Mouse (Mus musculus) heart, embryonic 14.5 days (tissue): ENCODE data around the gene Olfr115. TPM values are rescaled to one million over a fixed set of nuclear protein-coding genes. Genes with fewer than 3 reads are reported as not detected.

ENCODE experiments used
- ATAC-seq: fragments of 200-750 bp; cut with Nextera tagmentation; 2 replicates; pipeline ENCODE4 v1.8.0; 2017; ENCODE audit warnings: low read depth, moderate TSS enrichment; ENCODE audit not compliant: insufficient number of reproducible peaks, insufficient read depth, low FRiP score
- H3K27ac ChIP-seq, 2 experiments: fragments of 200-500 bp in 1 of 2; fragments of 300-500 bp in 1 of 2; sonication (generic) in 1 of 2; replicated peaks in 1 of 2; 2 replicates each; pipeline ENCODE4 v1.5.1; 2012 to 2014; ENCODE audit warnings: low read depth in 2 of 2, low read length in 2 of 2, control low read depth in 1 of 2, mild to moderate bottlenecking in 1 of 2, mixed read lengths in 1 of 2; ENCODE audit not compliant: control insufficient read depth in 1 of 2, insufficient read depth in 1 of 2
- H3K27me3 ChIP-seq: fragments of 300-500 bp; sonication (generic); 2 replicates; pipeline ENCODE4 v1.6.1; 2014; ENCODE audit warnings: mild to moderate bottlenecking, low read length, control low read depth; ENCODE audit not compliant: control insufficient read depth, insufficient read depth
- H3K36me3 ChIP-seq: fragments of 300-500 bp; sonication (generic); 2 replicates; pipeline ENCODE4 v1.6.1; 2014; ENCODE audit warnings: mild to moderate bottlenecking, control low read depth, low read length, mixed read lengths; ENCODE audit not compliant: control insufficient read depth, insufficient read depth
- H3K4me1 ChIP-seq, 2 experiments: fragments of 200-500 bp in 1 of 2; fragments of 300-500 bp in 1 of 2; sonication (generic) in 1 of 2; 2 replicates each; pipeline ENCODE4 v1.6.1; 2012 to 2014; ENCODE audit warnings: low read length in 2 of 2, control low read depth in 1 of 2, mixed read lengths in 1 of 2; ENCODE audit not compliant: control insufficient read depth in 2 of 2, insufficient read depth in 2 of 2
- H3K4me2 ChIP-seq: fragments of 300-500 bp; sonication (generic); 2 replicates; pipeline ENCODE4 v1.6.1; 2014; ENCODE audit warnings: mild to moderate bottlenecking, low read length
- H3K4me3 ChIP-seq, 2 experiments: fragments of 200-500 bp in 1 of 2; fragments of 300-500 bp in 1 of 2; sonication (generic) in 1 of 2; 2 replicates each; pipeline ENCODE4 v1.5.1; 2012 to 2014; ENCODE audit warnings: low read length in 2 of 2, mild to moderate bottlenecking in 2 of 2, control low read depth in 1 of 2, low read depth in 1 of 2, moderate library complexity in 1 of 2; ENCODE audit not compliant: control insufficient read depth in 1 of 2, insufficient read depth in 1 of 2
- H3K9ac ChIP-seq: fragments of 300-500 bp; sonication (generic); 2 replicates; pipeline ENCODE4 v1.6.1; 2014; ENCODE audit warnings: mild to moderate bottlenecking, low read length
- H3K9me3 ChIP-seq: fragments of 300-500 bp; sonication (generic); 2 replicates; pipeline ENCODE4 v1.6.1; 2016; ENCODE audit warnings: low read length, control low read depth; ENCODE audit not compliant: control insufficient read depth
- WGBS: fragments of 180-500 bp; shearing (Covaris S2); extraction: QIAGEN DNeasy Blood & Tissue Kit; methylation state at CpG from one replicate; pipeline ENCODE4 v1.1.7; 2014; 5-methylcytosine and 5-hydroxymethylcytosine counted together
- polyA plus RNA-seq: library from polyadenylated mRNA; unstranded; fragments of >200 nt; fragmentation: Nextera tagmentation; extraction: Ambion mirVana; gene quantifications from 2 replicates; pipeline ENCODE4 v1.2.1, GENCODE M21; 2014

The Olfr115 gene
- not detected in 2 replicates for polyA plus RNA-seq

GRCm38 (mm10) chr17:37627009-37627408, at the start of gene Olfr115, which contains the start of gene Olfr116:
TSS of gene Olfr115 (minus strand) at chr17:37627109.
TSS of gene Olfr116 (minus strand) at chr17:37627199.
- H3K9ac ChIP-seq = no peak within 1 kb of the TSS
- no peaks in the 10 kb centered on the region for H3K27me3 ChIP-seq
- no peak within 1 kb of the TSS for H3K4me3 ChIP-seq
- no peak within 1 kb of the TSS for H3K4me2 ChIP-seq
- no peaks in the 10 kb centered on the region for H3K36me3 ChIP-seq
- peaks cover 4% of the 10 kb centered on the region; the same call in 1 of the 2 replicates for H3K9me3 ChIP-seq
- no peaks in the 10 kb centered on the region for H3K4me1 ChIP-seq
- WGBS = 74% methylated on average over 2 of the region's 2 CpGs
- H3K27ac ChIP-seq = no peak within 1 kb of the TSS
- no peak for ATAC-seq

- H3K9ac ChIP-seq = no peak within 1 kb of the TSS
- H3K36me3 ChIP-seq = no peaks in the 10 kb centered on the region
- no peaks in the 10 kb centered on the region for H3K27me3 ChIP-seq
- H3K4me3 ChIP-seq = no peak within 1 kb of the TSS
- no peaks in the 10 kb centered on the region for H3K4me1 ChIP-seq
- no peak within 1 kb of the TSS for H3K4me2 ChIP-seq
- no peaks in the 10 kb centered on the region for H3K9me3 ChIP-seq
- ATAC-seq = no peak
- whole genome bisulfite sequencing = 40% methylated on average over 2 of the region's 2 CpGs
- no peak within 1 kb of the TSS for H3K27ac ChIP-seq
These were observed 39.8 kb upstream of the Olfr115 start, which contains the start of gene Olfr118 for GRCm38 (mm10) chr17:37666688-37667087. TSS of gene Olfr118 (plus strand) at chr17:37666988.

- no peaks in the 10 kb centered on the region for H3K36me3 ChIP-seq
- H3K9ac ChIP-seq = no peak within 1 kb of the TSS
- ATAC-seq = no peak
- H3K9me3 ChIP-seq = no peaks in the 10 kb centered on the region
- 36% methylated on average over 1 of the region's 1 CpGs for WGBS
- no peak within 1 kb of the TSS for H3K4me3 ChIP-seq
- no peak within 1 kb of the TSS for H3K27ac ChIP-seq
- no peak within 1 kb of the TSS for H3K4me2 ChIP-seq
- no peaks in the 10 kb centered on the region for H3K27me3 ChIP-seq
- H3K4me1 ChIP-seq = no peaks in the 10 kb centered on the region
These were observed 36.8 kb upstream of the Olfr115 start, which contains the start of gene Olfr117 for GRCm38 (mm10) chr17:37663682-37664081. TSS of gene Olfr117 (minus strand) at chr17:37663782.

GRCm38 (mm10) chr17:37592643-37593042, 34.3 kb downstream of the Olfr115 start, which contains the start of gene Olfr114:
TSS of gene Olfr114 (minus strand) at chr17:37592743.
- no peaks in the 10 kb centered on the region for H3K27me3 ChIP-seq
- no peak within 1 kb of the TSS for H3K9ac ChIP-seq
- H3K27ac ChIP-seq = no peak within 1 kb of the TSS
- H3K4me1 ChIP-seq = no peaks in the 10 kb centered on the region
- no peak for ATAC-seq
- H3K4me2 ChIP-seq = no peak within 1 kb of the TSS
- H3K4me3 ChIP-seq = no peak within 1 kb of the TSS
- no peaks in the 10 kb centered on the region for H3K36me3 ChIP-seq
- 0 out of 2 replicates have a peak, but pooled peaks cover 5% of the 10 kb centered on the region for H3K9me3 ChIP-seq

GRCm38 (mm10) chr17:37577563-37577962, 49.3 kb downstream of the Olfr115 start, which contains the start of gene Olfr113:
TSS of gene Olfr113 (minus strand) at chr17:37577663.
- no peak within 1 kb of the TSS for H3K4me2 ChIP-seq
- no peaks in the 10 kb centered on the region for H3K36me3 ChIP-seq
- ATAC-seq = no peak
- H3K27me3 ChIP-seq = no peaks in the 10 kb centered on the region
- H3K4me3 ChIP-seq = no peak within 1 kb of the TSS
- H3K9me3 ChIP-seq = no peaks in the 10 kb centered on the region
- H3K9ac ChIP-seq = no peak within 1 kb of the TSS
- H3K4me1 ChIP-seq = no peaks in the 10 kb centered on the region
- no peak within 1 kb of the TSS for H3K27ac ChIP-seq

GRCm38 (mm10) chr17:37569351-37569750, 57.6 kb downstream of the Olfr115 start, which contains the start of gene Olfr112:
TSS of gene Olfr112 (minus strand) at chr17:37569451.
- Histone ChIP-seq H3K9me3 (no peaks in the 10 kb centered on the region), H3K36me3 (no peaks in the 10 kb centered on the region), H3K9ac (no peak within 1 kb of the TSS), H3K27me3 (no peaks in the 10 kb centered on the region), H3K4me3 (no peak within 1 kb of the TSS), H3K4me2 (no peak within 1 kb of the TSS), H3K4me1 (no peaks in the 10 kb centered on the region), H3K27ac (no peak within 1 kb of the TSS)
- ATAC-seq = no peak

Other genes with a start within 250 kb of the Olfr115 start
- not detected in 2 replicates for gene Olfr105-ps, start 248.1 kb downstream of the Olfr115 start, polyA plus RNA-seq
- gene Olfr106-ps, start 236.7 kb downstream of the Olfr115 start, polyA plus RNA-seq = not detected in 2 replicates
- not detected in 2 replicates for gene Olfr107, start 227.9 kb downstream of the Olfr115 start, polyA plus RNA-seq
- not detected in 2 replicates for gene Olfr108, start 181.6 kb downstream of the Olfr115 start, polyA plus RNA-seq
- gene Olfr109, start 168.2 kb downstream of the Olfr115 start, polyA plus RNA-seq = not detected in 2 replicates
- not detected in 2 replicates for gene H2-M2, start 143.6 kb downstream of the Olfr115 start, polyA plus RNA-seq
- gene Olfr110, start 134.6 kb downstream of the Olfr115 start, polyA plus RNA-seq = not detected in 2 replicates
- 0.08 TPM in 1 of 2 replicates, not detected in the other for gene Olfr111, start 119.1 kb downstream of the Olfr115 start, polyA plus RNA-seq
- not detected in 2 replicates for gene Olfr112, start 57.7 kb downstream of the Olfr115 start, polyA plus RNA-seq
- gene Olfr113, start 49.4 kb downstream of the Olfr115 start, polyA plus RNA-seq = not detected in 2 replicates
- not detected in 2 replicates for gene Olfr114, start 34.4 kb downstream of the Olfr115 start, polyA plus RNA-seq
- gene Olfr116, start 90 bp upstream of the Olfr115 start, polyA plus RNA-seq = not detected in 2 replicates
- not detected in 2 replicates for gene Olfr117, start 36.7 kb upstream of the Olfr115 start, polyA plus RNA-seq
- not detected in 2 replicates for gene Olfr118, start 39.9 kb upstream of the Olfr115 start, polyA plus RNA-seq
- not detected in 2 replicates for gene Olfr119, start 69.5 kb upstream of the Olfr115 start, polyA plus RNA-seq
- gene Olfr120, start 94.7 kb upstream of the Olfr115 start, polyA plus RNA-seq = not detected in 2 replicates
- gene Olfr121, start 121.7 kb upstream of the Olfr115 start, polyA plus RNA-seq = not detected in 2 replicates
- not detected in 2 replicates for gene Olfr122, start 141.5 kb upstream of the Olfr115 start, polyA plus RNA-seq
- gene Olfr123, start 166.4 kb upstream of the Olfr115 start, polyA plus RNA-seq = not detected in 2 replicates
- gene Olfr124, start 172.8 kb upstream of the Olfr115 start, polyA plus RNA-seq = not detected in 2 replicates
- gene Olfr125, start 205.8 kb upstream of the Olfr115 start, polyA plus RNA-seq = not detected in 2 replicates
- not detected in 2 replicates for gene Olfr126, start 220.4 kb upstream of the Olfr115 start, polyA plus RNA-seq